Mouse (Mus musculus): Measurements from ENCODE around the gene Lrrc47.

Lrrc47 gene

GRCm38 (mm10) chr4:154011646-154012089 is at the start of gene Lrrc47:
Lrrc47 (plus strand) TSS chr4:154011731.
- DNase-seq (ENCODE audit: low spot score) = peak; percentile 90

GRCm38 (mm10) chr4:153962631-153963030 is 48.9 kb upstream of the Lrrc47 start:
- no peak for DNase-seq (ENCODE audit: low spot score)

- DNase-seq (ENCODE audit: low spot score) = no peak
These were observed 44.9 kb upstream of the Lrrc47 start for GRCm38 (mm10) chr4:153966651-153967050.

GRCm38 (mm10) chr4:153967556-153967955 is 44.0 kb upstream of the Lrrc47 start:
- DNase-seq (ENCODE audit: low spot score) = no peak

GRCm38 (mm10) chr4:153968063-153968462 is 43.5 kb upstream of the Lrrc47 start:
- DNase-seq (ENCODE audit: low spot score) = no peak

GRCm38 (mm10) chr4:153974431-153975291 is 36.9 kb upstream of the Lrrc47 start, which contains the start of the genes Dffb and Cep104:
Dffb (minus strand) TSS chr4:153975126.
Cep104 (plus strand) TSS chr4:153975194.
- DNase-seq (ENCODE audit: low spot score) = peak; percentile 95

- no peak for DNase-seq (ENCODE audit: low spot score)
These were observed 36.3 kb upstream of the Lrrc47 start for GRCm38 (mm10) chr4:153975292-153975662.

GRCm38 (mm10) chr4:153975768-153976167 is 35.8 kb upstream of the Lrrc47 start:
- DNase-seq (ENCODE audit: low spot score) = peak; percentile 12

- no peak for DNase-seq (ENCODE audit: low spot score)
These were observed 32.3 kb upstream of the Lrrc47 start for GRCm38 (mm10) chr4:153979243-153979642.

- DNase-seq (ENCODE audit: low spot score) = no peak
These were observed 31.1 kb upstream of the Lrrc47 start for GRCm38 (mm10) chr4:153980470-153980869.

GRCm38 (mm10) chr4:153992715-153993114 is 18.8 kb upstream of the Lrrc47 start:
- no peak for DNase-seq (ENCODE audit: low spot score)

GRCm38 (mm10) chr4:153993505-153993904 is 18.0 kb upstream of the Lrrc47 start:
- DNase-seq (ENCODE audit: low spot score) = no peak

- DNase-seq (ENCODE audit: low spot score) = no peak
These were observed 6.0 kb upstream of the Lrrc47 start for GRCm38 (mm10) chr4:154005488-154005887.

GRCm38 (mm10) chr4:154006264-154006663 is 5.3 kb upstream of the Lrrc47 start:
- DNase-seq (ENCODE audit: low spot score) = no peak

GRCm38 (mm10) chr4:154007759-154008158 is 3.8 kb upstream of the Lrrc47 start:
- no peak for DNase-seq (ENCODE audit: low spot score)

- DNase-seq (ENCODE audit: low spot score) = no peak
These were observed 455 bp upstream of the Lrrc47 start for GRCm38 (mm10) chr4:154010907-154011645.

GRCm38 (mm10) chr4:154012132-154012882 is 776 bp downstream of the Lrrc47 start:
- DNase-seq (ENCODE audit: low spot score) = peak; percentile 9

- no peak for DNase-seq (ENCODE audit: low spot score)
These were observed 3.9 kb downstream of the Lrrc47 start for GRCm38 (mm10) chr4:154015476-154015875.

GRCm38 (mm10) chr4:154019571-154019970 is 8.0 kb downstream of the Lrrc47 start:
- DNase-seq (ENCODE audit: low spot score) = peak; percentile 32

GRCm38 (mm10) chr4:154021432-154021831 is 9.9 kb downstream of the Lrrc47 start:
- no peak for DNase-seq (ENCODE audit: low spot score)

- DNase-seq (ENCODE audit: low spot score) = no peak
These were observed 10.9 kb downstream of the Lrrc47 start for GRCm38 (mm10) chr4:154022407-154022806.

- DNase-seq (ENCODE audit: low spot score) = no peak
These were observed 11.3 kb downstream of the Lrrc47 start for GRCm38 (mm10) chr4:154022844-154023243.

All from embryo, embryonic 10.5 days (tissue).